Mouse (Mus musculus) colon, adult 2 months (tissue): ENCODE results near the gene Twist2. TPM values are rescaled to one million over a fixed set of nuclear protein-coding genes. Genes with fewer than 3 reads are reported as not detected.

Experiments used
- polyA plus RNA-seq: library from polyadenylated mRNA; depleted of rRNA; stranded (reverse); fragments of >200 nt; gene quantifications from 2 replicates; pipeline ENCODE4 v1.2.3, GENCODE M21; 2012; rRNA removed

The Twist2 gene
- polyA plus RNA-seq = 7.2 and 10.2 TPM in 2 replicates

GRCm38 (mm10) chr1:91800967-91801843 lies at the start of gene Twist2:
Gene Twist2 (plus strand): TSS chr1:91801461.

